Mouse (Mus musculus): ENCODE measurements around the gene Vmn1r62. TPM values are rescaled to one million over a fixed set of nuclear protein-coding genes. Genes with fewer than 3 reads are reported as not detected.

Vmn1r62 gene
- polyA plus RNA-seq (2015; fragmentation: Nextera tagmentation; extraction: Ambion mirVana) = not detected in 2 replicates

GRCm38 (mm10) chr7:5673331-5673730 lies at the start of gene Vmn1r62:
Gene Vmn1r62, plus strand, starts transcription at chr7:5673631.

Other genes with a start within 250 kb of the Vmn1r62 start
- gene Vmn1r59, start 216.9 kb upstream of the Vmn1r62 start, polyA plus RNA-seq (2015; fragmentation: Nextera tagmentation; extraction: Ambion mirVana) = not detected in 2 replicates
- gene Vmn2r28, start 179.7 kb upstream of the Vmn1r62 start, polyA plus RNA-seq (2015; fragmentation: Nextera tagmentation; extraction: Ambion mirVana) = not detected in 2 replicates
- not detected in 2 replicates for gene Vmn1r60, start 126.3 kb upstream of the Vmn1r62 start, polyA plus RNA-seq (2015; fragmentation: Nextera tagmentation; extraction: Ambion mirVana)
- not detected in 2 replicates for gene Vmn1r61, start 60.3 kb upstream of the Vmn1r62 start, polyA plus RNA-seq (2015; fragmentation: Nextera tagmentation; extraction: Ambion mirVana)
- not detected in 2 replicates for gene Vmn1r63, start 131.8 kb downstream of the Vmn1r62 start, polyA plus RNA-seq (2015; fragmentation: Nextera tagmentation; extraction: Ambion mirVana)
- not detected in 2 replicates for gene Vmn1r64, start 210.9 kb downstream of the Vmn1r62 start, polyA plus RNA-seq (2015; fragmentation: Nextera tagmentation; extraction: Ambion mirVana)

Measured in neural tube, postnatal 0 days (tissue).